Mouse (Mus musculus) thymus, postnatal 0 days (tissue): ENCODE results near the gene Cox6a1. TPM values are rescaled to one million over a fixed set of nuclear protein-coding genes. Genes with fewer than 3 reads are reported as not detected.
"Not testable (repeated sequence)": the region's sequence is repeated elsewhere in the genome, so short reads cannot be mapped to it uniquely, and the experiment has no call there.

ENCODE experiments used
- DNase-seq: peaks from one replicate; pipeline ENCODE4 v3.0.0-alpha.2; 2015; ENCODE audit warnings: low spot score
- polyA plus RNA-seq: library from polyadenylated mRNA; unstranded; fragments of >200 nt; fragmentation: Nextera tagmentation; extraction: Ambion mirVana; gene quantifications from 2 replicates; pipeline ENCODE4 v1.2.1, GENCODE M21; 2015

Cox6a1 gene
- polyA plus RNA-seq = 1,056 and 1,106 TPM in 2 replicates

- peak; percentile 100 for DNase-seq
Measured at GRCm38 (mm10) chr5:115348546-115349224, at the start of gene Cox6a1. Cox6a1 (minus strand) TSS chr5:115348981.

GRCm38 (mm10) chr5:115397839-115398780, 49.3 kb upstream of the Cox6a1 start:
- DNase-seq = no peak

- DNase-seq = no peak
Measured at GRCm38 (mm10) chr5:115396654-115397053, 47.9 kb upstream of the Cox6a1 start.

- DNase-seq = no peak
Measured at GRCm38 (mm10) chr5:115394836-115395235, 46.1 kb upstream of the Cox6a1 start.

- no peak for DNase-seq
Measured at GRCm38 (mm10) chr5:115394223-115394622, 45.4 kb upstream of the Cox6a1 start.

- no peak for DNase-seq
Measured at GRCm38 (mm10) chr5:115392969-115393368, 44.2 kb upstream of the Cox6a1 start.

- DNase-seq = no peak
Measured at GRCm38 (mm10) chr5:115391935-115392334, 43.2 kb upstream of the Cox6a1 start.

GRCm38 (mm10) chr5:115378882-115379281, 30.1 kb upstream of the Cox6a1 start:
- DNase-seq = not testable (repeated sequence)

GRCm38 (mm10) chr5:115375436-115375835, 26.7 kb upstream of the Cox6a1 start:
- no peak for DNase-seq

GRCm38 (mm10) chr5:115374204-115374820, 25.5 kb upstream of the Cox6a1 start:
- no peak for DNase-seq

- no peak for DNase-seq
Measured at GRCm38 (mm10) chr5:115373441-115374203, 24.8 kb upstream of the Cox6a1 start.

- no peak for DNase-seq
Measured at GRCm38 (mm10) chr5:115371736-115372135, 23.0 kb upstream of the Cox6a1 start.

GRCm38 (mm10) chr5:115364782-115365181, 16.0 kb upstream of the Cox6a1 start:
- DNase-seq = no peak

- no peak for DNase-seq
Measured at GRCm38 (mm10) chr5:115362819-115363714, 14.3 kb upstream of the Cox6a1 start.

GRCm38 (mm10) chr5:115362216-115362615, 13.4 kb upstream of the Cox6a1 start:
- no peak for DNase-seq

GRCm38 (mm10) chr5:115359851-115360372, 11.1 kb upstream of the Cox6a1 start:
- no peak for DNase-seq

GRCm38 (mm10) chr5:115359438-115359837, 10.7 kb upstream of the Cox6a1 start:
- DNase-seq = no peak

- peak; percentile 73 for DNase-seq
Measured at GRCm38 (mm10) chr5:115358872-115359271, 10.1 kb upstream of the Cox6a1 start.

- DNase-seq = no peak
Measured at GRCm38 (mm10) chr5:115355070-115355469, 6.3 kb upstream of the Cox6a1 start.

GRCm38 (mm10) chr5:115351348-115351747, 2.6 kb upstream of the Cox6a1 start:
- no peak for DNase-seq
